Mouse (Mus musculus): Measurements from ENCODE around the gene Slc12a9.
"Not testable (repeated sequence)": the region's sequence is repeated elsewhere in the genome, so short reads cannot be mapped to it uniquely, and the experiment has no call there.

DNA sequence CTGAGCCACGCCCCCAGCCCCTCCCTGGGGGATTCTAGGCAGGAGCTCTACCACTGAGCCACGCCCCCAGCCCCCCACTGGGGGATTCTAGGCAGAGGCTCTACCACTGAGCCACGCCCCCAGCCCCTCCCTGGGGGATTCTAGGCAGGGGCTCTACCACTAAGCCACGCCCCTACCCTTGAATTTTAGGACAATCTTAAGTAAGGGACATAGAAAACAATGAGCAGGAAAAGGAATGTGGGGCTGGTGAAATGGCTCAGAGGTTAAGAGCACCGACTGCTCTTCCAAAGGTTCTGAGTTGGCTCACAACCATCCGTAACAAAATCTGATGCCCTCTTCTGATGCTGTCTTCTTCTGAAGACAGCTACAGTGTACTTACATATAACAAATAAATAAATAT lies 49.0 kb downstream of the Slc12a9 start:
- TF ChIP-seq GATA1 (IDR thresholded peaks at IDR 0.05; ENCODE audit: borderline replicate concordance, low read length); FLI1 (IDR thresholded peaks at IDR 0.05; ENCODE audit: low read length): not testable (repeated sequence)
